Mouse (Mus musculus) liver, embryonic 12.5 days (tissue): ENCODE measurements around the gene Sult5a1. TPM values are rescaled to one million over a fixed set of nuclear protein-coding genes. Genes with fewer than 3 reads are reported as not detected.
"Not testable (repeated sequence)": the region's sequence is repeated elsewhere in the genome, so short reads cannot be mapped to it uniquely, and the experiment has no call there.

ENCODE experiments used
- ATAC-seq: fragments of 200-750 bp; cut with Nextera tagmentation; 2 replicates; pipeline ENCODE4 v1.8.0; 2017; ENCODE audit warnings: moderate number of reproducible peaks, mild to moderate bottlenecking, moderate library complexity
- H3K27ac ChIP-seq: fragments of 300-500 bp; sonication (generic); 2 replicates; pipeline ENCODE4 v1.5.1; 2016; ENCODE audit warnings: mild to moderate bottlenecking
- H3K27me3 ChIP-seq: fragments of 300-500 bp; sonication (generic); replicated peaks from 2 replicates; pipeline ENCODE4 v1.6.1; 2016; ENCODE audit warnings: mild to moderate bottlenecking, moderate library complexity
- H3K36me3 ChIP-seq: fragments of 300-500 bp; sonication (generic); 2 replicates; pipeline ENCODE4 v1.6.1; 2016; ENCODE audit warnings: mild to moderate bottlenecking, moderate library complexity
- H3K4me1 ChIP-seq: fragments of 300-500 bp; sonication (generic); 2 replicates; pipeline ENCODE4 v1.6.1; 2016
- H3K4me2 ChIP-seq: fragments of 300-500 bp; sonication (generic); 2 replicates; pipeline ENCODE4 v1.6.1; 2016; ENCODE audit warnings: mild to moderate bottlenecking, moderate library complexity
- H3K4me3 ChIP-seq: fragments of 300-500 bp; sonication (generic); 2 replicates; pipeline ENCODE4 v1.5.1; 2016; ENCODE audit warnings: mild to moderate bottlenecking, moderate library complexity
- H3K9ac ChIP-seq: fragments of 300-500 bp; sonication (generic); 2 replicates; pipeline ENCODE4 v1.6.1; 2016; ENCODE audit warnings: mild to moderate bottlenecking, moderate library complexity
- H3K9me3 ChIP-seq: fragments of 300-500 bp; sonication (generic); replicated peaks from 2 replicates; pipeline ENCODE4 v1.6.1; 2016; ENCODE audit warnings: mild to moderate bottlenecking, moderate library complexity
- WGBS: fragments of 180-500 bp; shearing (Covaris S2); methylation state at CpG from one replicate; pipeline ENCODE4 v1.1.7; 2016; ENCODE audit not compliant: insufficient replicate concordance; 5-methylcytosine and 5-hydroxymethylcytosine counted together
- polyA plus RNA-seq: library from polyadenylated mRNA; unstranded; fragments of >200 nt; fragmentation: Nextera tagmentation; extraction: Ambion mirVana; gene quantifications from 2 replicates; pipeline ENCODE4 v1.2.1, GENCODE M21; 2016

Gene Sult5a1
- 1.7 and 2.1 TPM in 2 replicates for polyA plus RNA-seq

GRCm38 (mm10) chr8:123157888-123158465 lies at the start of gene Sult5a1:
Gene Sult5a1, minus strand, starts transcription at chr8:123158315.
- Histone ChIP-seq H3K4me1 (peaks cover 42% of the 10 kb centered on the region), H3K36me3 (no peaks in the 10 kb centered on the region), H3K27me3 (0 out of 2 replicates have a peak, but pooled peaks cover 3% of the 10 kb centered on the region), H3K27ac (no peak within 1 kb of the TSS), H3K4me2 (peak within 1 kb of the TSS; percentile 35), H3K4me3 (no peak within 1 kb of the TSS), H3K9ac (no peak within 1 kb of the TSS), H3K9me3 (no peaks in the 10 kb centered on the region)
- ATAC-seq = no peak
- 31% methylated on average over 13 of the region's 13 CpGs for WGBS

- no peak overlapping the region for H3K27ac ChIP-seq
- H3K4me3 ChIP-seq = no peak overlapping the region
- H3K4me1 ChIP-seq = no peaks in the 10 kb centered on the region
- H3K4me2 ChIP-seq = no peak overlapping the region
- ATAC-seq = no peak
- no peaks in the 10 kb centered on the region for H3K9me3 ChIP-seq
- H3K27me3 ChIP-seq = peaks cover 35% of the 10 kb centered on the region
- peaks cover 43% of the 10 kb centered on the region for H3K36me3 ChIP-seq
- no peak overlapping the region for H3K9ac ChIP-seq
- 75% methylated on average over 3 of the region's 3 CpGs for WGBS
Observed at GRCm38 (mm10) chr8:123203571-123203970, 45.5 kb upstream of the Sult5a1 start.

GRCm38 (mm10) chr8:123202288-123202687 lies 44.2 kb upstream of the Sult5a1 start:
- Histone ChIP-seq H3K9ac (no peak overlapping the region), H3K27me3 (peaks cover 37% of the 10 kb centered on the region), H3K9me3 (no peaks in the 10 kb centered on the region), H3K27ac (no peak overlapping the region), H3K4me2 (no peak overlapping the region), H3K4me1 (peaks cover 6% of the 10 kb centered on the region), H3K36me3 (peaks cover 30% of the 10 kb centered on the region), H3K4me3 (no peak overlapping the region)
- 25% methylated on average over 5 of the region's 5 CpGs for WGBS
- no peak for ATAC-seq

GRCm38 (mm10) chr8:123199864-123200263 lies 41.7 kb upstream of the Sult5a1 start:
- no peaks in the 10 kb centered on the region for H3K9me3 ChIP-seq
- no peak overlapping the region for H3K4me3 ChIP-seq
- H3K27me3 ChIP-seq = peaks cover 42% of the 10 kb centered on the region
- H3K27ac ChIP-seq = no peak overlapping the region
- H3K4me2 ChIP-seq = no peak overlapping the region
- WGBS = 53% methylated on average over 14 of the region's 14 CpGs
- no peak for ATAC-seq
- peaks cover 9% of the 10 kb centered on the region for H3K36me3 ChIP-seq
- H3K9ac ChIP-seq = no peak overlapping the region
- H3K4me1 ChIP-seq = peaks cover 20% of the 10 kb centered on the region

GRCm38 (mm10) chr8:123197016-123197415 lies 38.9 kb upstream of the Sult5a1 start:
- Histone ChIP-seq H3K27ac (peak overlapping the region; percentile 34; the same call in 1 of the 2 replicates), H3K4me1 (peaks cover 20% of the 10 kb centered on the region), H3K4me2 (0 out of 2 replicates have a peak overlapping the region, but pooled peaks have one; percentile 5), H3K27me3 (peaks cover 53% of the 10 kb centered on the region)
- peak; percentile 73 for ATAC-seq
- not testable (repeated sequence) for H3K9me3 ChIP-seq, H3K36me3 ChIP-seq, H3K4me3 ChIP-seq, H3K9ac ChIP-seq
- WGBS = 45% methylated on average over 5 of the region's 5 CpGs

GRCm38 (mm10) chr8:123193771-123194170 lies 35.7 kb upstream of the Sult5a1 start:
- Histone ChIP-seq H3K36me3 (no peaks in the 10 kb centered on the region), H3K4me3 (no peak overlapping the region), H3K4me1 (peaks cover 47% of the 10 kb centered on the region), H3K4me2 (no peak overlapping the region), H3K9ac (no peak overlapping the region), H3K27me3 (peaks cover 23% of the 10 kb centered on the region), H3K9me3 (no peaks in the 10 kb centered on the region), H3K27ac (no peak overlapping the region)
- WGBS = 80% methylated on average over 9 of the region's 9 CpGs
- ATAC-seq = no peak

GRCm38 (mm10) chr8:123191908-123192307 lies 33.8 kb upstream of the Sult5a1 start:
- Histone ChIP-seq H3K9me3 (no peaks in the 10 kb centered on the region), H3K4me2 (no peak overlapping the region), H3K36me3 (no peaks in the 10 kb centered on the region), H3K27me3 (peaks cover 23% of the 10 kb centered on the region), H3K4me3 (no peak overlapping the region), H3K4me1 (peaks cover 42% of the 10 kb centered on the region), H3K27ac (no peak overlapping the region), H3K9ac (no peak overlapping the region)
- ATAC-seq = no peak
- WGBS = 50% methylated on average over 8 of the region's 8 CpGs

- H3K27ac ChIP-seq = no peak overlapping the region
- no peaks in the 10 kb centered on the region for H3K36me3 ChIP-seq
- 5% methylated on average over 9 of the region's 9 CpGs for WGBS
- peak overlapping the region; percentile 5 for H3K4me2 ChIP-seq
- peaks cover 41% of the 10 kb centered on the region for H3K4me1 ChIP-seq
- no peak for ATAC-seq
- peaks cover 34% of the 10 kb centered on the region for H3K27me3 ChIP-seq
- no peak overlapping the region for H3K4me3 ChIP-seq
- H3K9me3 ChIP-seq = no peaks in the 10 kb centered on the region
- H3K9ac ChIP-seq = no peak overlapping the region
Observed at GRCm38 (mm10) chr8:123190678-123191077, 32.6 kb upstream of the Sult5a1 start.

- WGBS = 65% methylated on average over 7 of the region's 7 CpGs
- Histone ChIP-seq H3K9me3 (no peaks in the 10 kb centered on the region), H3K36me3 (no peaks in the 10 kb centered on the region), H3K9ac (no peak overlapping the region), H3K4me1 (peaks cover 46% of the 10 kb centered on the region), H3K4me2 (no peak overlapping the region), H3K4me3 (no peak overlapping the region), H3K27me3 (peaks cover 28% of the 10 kb centered on the region), H3K27ac (no peak overlapping the region)
- ATAC-seq = no peak
Observed at GRCm38 (mm10) chr8:123188841-123189240, 30.7 kb upstream of the Sult5a1 start.

- no peaks in the 10 kb centered on the region for H3K36me3 ChIP-seq
- no peak overlapping the region for H3K9ac ChIP-seq
- H3K4me3 ChIP-seq = no peak overlapping the region
- H3K9me3 ChIP-seq = no peaks in the 10 kb centered on the region
- 71% methylated on average over 2 of the region's 2 CpGs for WGBS
- H3K4me1 ChIP-seq = peaks cover 46% of the 10 kb centered on the region
- H3K27me3 ChIP-seq = peaks cover 24% of the 10 kb centered on the region
- H3K27ac ChIP-seq = no peak overlapping the region
- no peak overlapping the region for H3K4me2 ChIP-seq
- ATAC-seq = no peak
Observed at GRCm38 (mm10) chr8:123188006-123188405, 29.9 kb upstream of the Sult5a1 start.

- Histone ChIP-seq H3K9me3 (no peaks in the 10 kb centered on the region), H3K27me3 (peaks cover 27% of the 10 kb centered on the region), H3K36me3 (no peaks in the 10 kb centered on the region), H3K9ac (no peak within 1 kb of the TSS), H3K4me1 (peaks cover 36% of the 10 kb centered on the region), H3K4me3 (no peak within 1 kb of the TSS), H3K4me2 (no peak within 1 kb of the TSS), H3K27ac (no peak within 1 kb of the TSS)
- no peak for ATAC-seq
- WGBS = 47% methylated on average over 19 of the region's 19 CpGs
Observed at GRCm38 (mm10) chr8:123185566-123186409, 27.7 kb upstream of the Sult5a1 start, which contains the start of gene Dpep1. Gene Dpep1, plus strand, starts transcription at chr8:123186242.

GRCm38 (mm10) chr8:123181391-123181790 lies 23.3 kb upstream of the Sult5a1 start:
- Histone ChIP-seq H3K36me3 (no peaks in the 10 kb centered on the region), H3K4me2 (no peak overlapping the region), H3K4me3 (no peak overlapping the region), H3K27ac (no peak overlapping the region), H3K9ac (no peak overlapping the region), H3K4me1 (0 out of 2 replicates have a peak, but pooled peaks cover 11% of the 10 kb centered on the region), H3K9me3 (peaks cover 15% of the 10 kb centered on the region), H3K27me3 (peaks cover 17% of the 10 kb centered on the region; the same call in 1 of the 2 replicates)
- WGBS = 64% methylated on average over 3 of the region's 3 CpGs
- peak; percentile 27 for ATAC-seq
